Mouse (Mus musculus) small intestine, adult 2 months (tissue): ENCODE measurements around the gene Hist1h2ag.

ENCODE experiments used
- CTCF ChIP-seq: fragments of 200-500 bp; IDR thresholded peaks from 2 replicates; pipeline ENCODE4 v1.5.1; 2012; ENCODE audit warnings: low read depth, mild to moderate bottlenecking, control low read depth, inconsistent platforms, low read length, moderate library complexity, mixed read lengths; ENCODE audit not compliant: insufficient replicate concordance, insufficient read length; ENCODE audit errors: extremely low read depth
- POLR2A ChIP-seq: fragments of 200-500 bp; IDR thresholded peaks from 2 replicates; pipeline ENCODE4 v1.6.1; 2012; ENCODE audit warnings: low read depth, mild to moderate bottlenecking, control low read depth, inconsistent platforms, low read length, moderate library complexity

- TF ChIP-seq CTCF = no peak
- TF ChIP-seq POLR2A = no peak
These were observed 50.2 kb downstream of the Hist1h2ag start for GRCm38 (mm10) chr13:21992550-21992949.
